Mouse (Mus musculus) kidney, adult 9 months (tissue): ENCODE results near the gene Ccnl2.

ENCODE experiments used
- DNase-seq: peaks from one replicate; pipeline ENCODE4 v3.0.0; 2022

The Ccnl2 gene

DNA sequence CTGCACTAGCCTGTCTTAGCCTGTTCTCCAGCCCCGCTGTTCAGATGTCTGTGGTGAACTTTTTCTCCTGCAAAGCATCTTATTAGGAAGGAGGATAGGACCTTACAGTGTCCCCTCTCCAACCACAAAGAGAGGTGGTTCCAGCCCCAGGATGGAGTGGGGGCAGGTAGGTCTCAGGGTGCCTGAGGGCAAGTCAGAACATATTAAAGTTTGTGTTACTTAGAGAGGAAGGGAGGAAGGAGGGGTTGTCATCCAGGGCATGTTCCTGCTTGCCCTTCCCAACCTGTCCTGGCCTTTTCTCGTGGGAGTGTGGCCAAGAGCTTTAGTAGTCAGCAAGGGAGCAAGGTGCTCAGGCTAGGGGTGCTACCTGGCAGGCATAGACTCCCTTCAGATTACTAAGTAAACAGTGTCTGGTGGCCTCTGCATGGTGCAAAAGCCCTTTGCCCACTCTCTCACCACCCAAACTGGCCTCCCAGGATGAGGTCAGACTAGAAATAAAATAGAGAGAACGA, 21.6 kb upstream of the Ccnl2 start:
- DNase-seq: peak; percentile 88

DNA sequence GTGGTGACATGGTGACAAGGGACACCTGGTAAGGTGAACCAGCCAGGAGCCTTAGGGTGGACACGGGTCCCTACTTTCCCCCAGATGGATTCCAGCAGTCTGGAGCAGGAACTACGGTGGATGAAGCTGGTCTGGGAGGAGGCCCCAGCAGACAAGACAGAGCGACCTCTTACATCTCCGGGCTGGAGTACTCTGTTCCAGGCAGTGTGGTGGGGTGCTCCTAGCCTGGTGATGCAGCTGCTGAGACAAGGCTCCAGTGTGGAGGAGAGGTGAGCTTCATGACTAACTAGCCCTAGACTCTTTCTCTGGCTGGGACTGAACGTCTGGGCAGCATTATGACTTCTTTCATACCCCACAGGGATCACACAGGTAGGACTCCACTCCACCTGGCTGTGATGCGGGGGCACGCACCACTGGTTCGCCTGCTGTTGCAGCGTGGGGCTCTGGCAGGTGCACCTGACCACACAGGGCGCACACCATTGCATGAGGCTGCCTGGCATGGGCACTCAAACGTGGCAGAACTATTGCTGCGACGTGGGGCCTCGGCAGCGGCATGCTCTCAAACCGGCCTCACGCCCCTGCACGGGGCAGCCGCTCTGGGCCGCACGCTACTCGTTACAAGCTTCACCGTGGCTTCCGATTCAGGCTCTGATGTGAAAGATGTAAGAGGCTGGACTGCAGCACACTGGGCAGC, 20.9 kb upstream of the Ccnl2 start:
- no peak for DNase-seq

DNA sequence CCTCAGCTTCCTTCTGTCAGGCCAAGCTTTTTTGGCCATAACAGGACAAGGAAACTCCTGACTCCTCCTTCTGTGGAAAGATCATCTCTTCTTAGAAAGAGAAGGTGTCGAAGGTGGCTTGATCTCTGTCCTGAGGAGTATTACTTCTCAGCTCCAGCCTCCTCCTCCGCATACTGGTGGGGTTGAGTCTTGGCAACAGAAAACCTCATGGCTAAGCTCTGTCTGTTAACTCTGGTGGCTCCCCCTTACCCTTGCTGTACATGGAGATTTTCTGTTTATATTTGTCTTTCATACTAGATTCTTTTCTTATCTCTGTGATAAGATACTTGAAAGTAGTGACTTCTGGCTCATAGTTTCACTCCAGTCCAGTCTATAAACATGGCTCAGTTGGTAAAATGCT, 18.6 kb upstream of the Ccnl2 start:
- DNase-seq: no peak

DNA sequence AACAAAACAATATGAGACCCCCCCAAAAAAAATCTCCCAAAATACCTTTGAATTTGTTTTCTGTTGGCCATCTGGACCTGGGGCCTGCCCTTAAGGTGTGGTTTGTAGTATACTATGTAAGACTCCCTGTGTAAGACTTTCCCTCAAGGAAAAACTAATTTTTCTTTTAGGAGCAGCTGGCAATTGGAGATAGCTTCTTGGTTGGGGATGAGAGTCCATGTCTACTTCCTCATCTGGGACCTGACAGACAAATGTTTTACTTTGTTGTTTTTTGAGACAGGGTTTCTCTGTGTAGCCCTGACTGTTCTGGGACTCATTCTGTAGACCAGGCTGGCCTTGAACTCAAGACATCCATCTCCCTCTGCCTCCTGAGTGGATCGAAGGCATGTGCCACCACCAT, 10.2 kb upstream of the Ccnl2 start:
- no peak for DNase-seq

DNA sequence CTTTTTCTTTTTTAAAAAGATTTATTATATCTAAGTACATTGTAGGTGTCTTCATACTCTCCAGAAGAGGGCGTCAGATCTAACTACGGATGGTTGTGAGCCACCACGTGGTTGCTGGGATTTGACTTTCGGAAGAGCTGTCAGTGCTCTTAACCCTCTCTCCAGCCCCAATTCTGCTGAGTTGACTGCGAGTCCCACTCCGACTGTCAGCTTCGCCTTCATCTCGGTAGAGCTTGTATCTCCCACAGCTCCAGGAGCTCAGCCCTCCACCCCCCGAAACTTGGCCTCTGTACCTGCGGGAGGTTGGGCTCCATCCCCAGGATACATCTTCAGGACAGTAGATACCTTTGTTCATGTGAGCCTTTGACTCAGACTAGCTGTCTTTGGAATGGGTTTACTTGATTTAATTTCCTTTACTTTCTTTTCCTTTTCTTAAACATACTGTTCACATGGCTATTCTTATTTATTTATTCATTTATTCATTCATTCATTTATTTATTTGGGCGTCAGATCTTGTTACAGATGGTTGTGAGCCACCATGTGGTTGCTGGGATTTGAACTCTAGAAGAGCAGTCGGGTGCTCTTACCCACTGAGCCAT, 9.4 kb upstream of the Ccnl2 start, which contains the start of gene Mrpl20:
TSS of gene Mrpl20 (plus strand) at position 138 of the 599 bp plus-strand sequence.
- DNase-seq: no peak

DNA sequence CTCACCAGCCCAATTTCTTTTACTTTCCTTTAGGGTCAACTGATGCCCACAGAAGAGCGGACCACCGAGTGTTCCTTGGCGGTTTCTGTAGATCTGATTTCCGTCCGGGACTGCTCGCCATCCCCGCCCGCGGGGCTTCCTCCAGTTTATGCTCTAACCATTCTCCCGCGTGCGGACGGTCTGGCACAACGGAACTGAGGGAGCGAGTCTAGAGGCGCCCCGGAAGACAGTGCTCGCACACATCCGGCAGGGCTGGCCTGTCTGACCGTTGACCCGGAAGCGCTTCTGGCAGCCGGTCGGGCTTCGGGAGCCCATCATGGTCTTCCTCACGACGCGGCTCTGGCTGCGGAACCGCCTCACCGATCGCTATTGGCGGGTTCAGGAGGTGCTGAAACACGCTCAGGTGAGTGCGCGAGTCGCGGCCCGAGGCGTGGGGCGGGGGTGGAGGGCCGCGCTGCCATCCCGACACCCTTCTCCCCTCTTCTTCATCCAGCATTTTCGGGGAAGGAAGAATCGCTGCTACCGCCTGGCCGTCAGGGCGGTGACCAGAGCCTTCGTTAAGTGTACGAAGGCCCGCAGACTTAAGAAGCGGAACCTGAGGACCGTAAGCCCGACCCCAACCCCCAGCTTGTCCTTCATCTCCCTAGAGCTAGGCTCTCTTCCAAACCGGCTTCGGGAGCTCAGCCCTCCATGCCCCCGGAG, 8.8 kb upstream of the Ccnl2 start:
- DNase-seq: peak; percentile 95

DNA sequence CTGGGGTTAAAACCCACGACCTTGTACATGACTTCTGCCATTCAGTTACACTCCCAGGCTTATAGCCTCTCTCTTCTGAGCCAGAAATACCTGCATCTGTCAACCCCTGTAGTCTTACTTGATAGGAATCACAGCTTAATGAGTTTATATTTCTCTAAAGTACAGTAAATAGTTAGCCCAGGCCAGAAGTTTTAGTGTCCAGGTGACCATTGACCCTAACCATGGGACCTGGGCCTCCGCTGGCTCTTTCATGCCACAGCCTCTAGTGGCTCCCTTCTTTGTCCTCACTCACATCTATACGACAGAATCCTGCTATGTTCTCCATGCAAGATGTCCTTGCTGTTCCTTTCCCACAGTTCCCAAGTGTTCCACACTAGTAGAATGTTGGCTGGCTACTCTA, 4.4 kb upstream of the Ccnl2 start:
- peak; percentile 54 for DNase-seq

DNA sequence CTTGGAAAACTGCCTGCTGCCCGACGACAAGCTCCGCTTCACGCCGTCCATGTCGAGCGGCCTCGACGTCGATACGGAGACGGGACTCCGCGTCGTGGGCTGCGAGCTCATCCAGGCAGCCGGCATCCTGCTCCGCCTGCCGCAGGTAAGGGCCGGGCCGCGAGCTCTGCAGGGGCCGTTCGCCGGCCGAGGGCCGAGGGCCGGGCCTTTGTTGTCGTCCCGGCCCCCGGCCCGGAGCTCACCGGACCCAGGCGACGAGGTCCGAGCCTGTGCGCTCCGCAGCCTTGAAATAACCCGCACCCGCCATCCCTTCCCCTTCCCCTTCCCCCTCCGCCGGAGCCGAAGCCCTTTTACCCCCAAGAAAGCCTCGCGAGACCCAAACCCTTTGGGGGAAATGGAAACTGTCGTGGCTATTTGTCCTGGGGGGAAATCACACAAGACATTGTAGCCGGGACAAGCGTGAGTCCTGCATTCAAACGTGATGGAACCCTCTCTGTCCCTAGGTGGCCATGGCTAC, 434 bp downstream of the Ccnl2 start:
- DNase-seq: no peak

DNA sequence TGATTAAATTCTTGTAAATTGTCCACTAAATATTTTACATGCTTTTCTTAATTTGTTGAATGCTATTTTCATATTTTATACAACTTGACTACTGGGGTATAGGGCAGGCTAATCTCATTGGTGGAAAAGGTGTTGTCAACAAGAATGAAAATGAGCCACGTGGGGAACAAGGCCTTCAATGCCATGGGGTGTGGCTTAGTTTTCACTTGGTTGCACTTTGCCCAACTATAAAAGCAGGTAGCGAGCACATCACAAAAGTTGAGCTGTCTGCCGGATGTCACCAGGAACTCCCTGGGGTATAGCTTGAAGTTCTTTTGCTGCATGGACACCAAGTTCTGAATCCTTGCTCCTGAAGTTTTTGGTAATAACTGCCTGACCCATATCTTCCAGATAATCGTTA, 5.2 kb downstream of the Ccnl2 start:
- DNase-seq: peak; percentile 40

DNA sequence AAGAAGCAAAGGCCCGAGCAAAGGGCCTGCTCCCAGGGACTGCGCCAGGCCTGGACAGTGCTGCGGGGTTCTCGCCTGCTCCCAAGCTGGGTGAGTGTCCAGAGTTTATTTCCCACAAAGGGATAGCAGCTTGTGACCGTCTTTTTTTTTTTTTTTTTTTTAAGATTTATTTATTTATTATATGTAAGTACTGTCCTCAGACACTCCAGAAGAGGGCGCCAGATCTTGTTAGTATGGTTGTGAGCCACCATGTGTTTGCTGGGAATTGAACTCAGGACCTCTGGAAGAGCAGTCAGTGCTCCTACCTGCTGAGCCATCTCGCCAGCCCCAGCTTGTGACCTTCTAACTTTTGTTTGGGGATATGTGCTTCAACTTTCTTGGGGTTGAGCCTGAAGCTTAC, 8.7 kb downstream of the Ccnl2 start:
- DNase-seq: no peak

DNA sequence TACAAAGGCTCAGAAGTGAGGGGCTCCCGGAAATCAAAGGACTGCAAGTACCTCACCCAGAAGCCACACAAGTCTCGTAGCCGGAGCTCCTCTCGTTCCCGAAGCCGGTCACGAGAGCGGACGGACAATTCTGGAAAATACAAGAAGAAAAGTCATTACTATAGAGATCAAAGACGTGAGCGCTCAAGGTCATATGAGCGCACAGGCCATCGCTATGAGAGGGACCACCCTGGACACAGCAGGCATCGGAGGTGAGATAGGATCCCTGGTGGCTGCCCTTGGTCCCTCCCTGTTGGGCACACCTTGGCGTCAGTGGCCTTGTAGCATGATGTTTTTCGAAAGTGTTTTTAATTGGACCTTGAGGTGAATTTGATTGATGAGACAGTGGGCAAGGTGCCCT, 11.2 kb downstream of the Ccnl2 start:
- DNase-seq: no peak

DNA sequence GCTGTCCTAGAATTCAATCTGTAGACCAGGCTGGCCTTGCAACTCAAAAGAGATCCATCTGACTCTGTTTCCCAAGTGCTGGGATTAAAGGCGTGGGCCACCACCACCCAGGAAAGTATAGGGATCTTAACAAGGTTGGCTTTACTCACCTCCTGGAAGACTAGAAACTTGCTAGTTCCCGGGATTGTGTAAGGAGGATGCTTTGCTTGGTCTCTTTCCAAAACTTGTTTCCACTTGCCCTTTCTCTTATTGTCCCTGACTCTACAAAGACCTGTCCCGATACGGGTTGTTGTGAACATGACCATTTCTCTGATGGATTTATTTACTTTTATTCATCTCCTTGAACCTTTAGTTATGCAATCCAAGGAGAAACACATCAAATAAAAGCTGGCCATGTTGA, 17.6 kb downstream of the Ccnl2 start:
- DNase-seq: no peak

DNA sequence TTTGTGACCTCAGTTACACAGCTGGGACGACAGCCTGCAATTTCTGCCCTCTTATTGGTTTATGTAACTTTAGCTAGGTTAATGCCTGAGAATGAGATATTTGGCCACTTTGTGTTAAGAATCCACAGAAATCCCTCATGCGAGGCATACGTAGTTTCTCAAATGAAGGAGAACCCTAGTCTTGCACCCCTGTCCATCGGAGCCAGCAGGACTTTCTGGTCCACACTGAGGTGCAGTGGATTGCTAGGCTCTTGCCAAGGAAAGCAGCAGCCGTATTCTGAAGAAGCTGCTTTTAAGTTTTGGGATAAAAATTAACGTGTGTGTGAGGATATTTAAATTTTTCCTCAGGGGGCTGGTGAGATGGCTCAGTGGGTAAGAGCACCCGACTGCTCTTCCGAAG, 18.3 kb downstream of the Ccnl2 start:
- DNase-seq: peak; percentile 47

DNA sequence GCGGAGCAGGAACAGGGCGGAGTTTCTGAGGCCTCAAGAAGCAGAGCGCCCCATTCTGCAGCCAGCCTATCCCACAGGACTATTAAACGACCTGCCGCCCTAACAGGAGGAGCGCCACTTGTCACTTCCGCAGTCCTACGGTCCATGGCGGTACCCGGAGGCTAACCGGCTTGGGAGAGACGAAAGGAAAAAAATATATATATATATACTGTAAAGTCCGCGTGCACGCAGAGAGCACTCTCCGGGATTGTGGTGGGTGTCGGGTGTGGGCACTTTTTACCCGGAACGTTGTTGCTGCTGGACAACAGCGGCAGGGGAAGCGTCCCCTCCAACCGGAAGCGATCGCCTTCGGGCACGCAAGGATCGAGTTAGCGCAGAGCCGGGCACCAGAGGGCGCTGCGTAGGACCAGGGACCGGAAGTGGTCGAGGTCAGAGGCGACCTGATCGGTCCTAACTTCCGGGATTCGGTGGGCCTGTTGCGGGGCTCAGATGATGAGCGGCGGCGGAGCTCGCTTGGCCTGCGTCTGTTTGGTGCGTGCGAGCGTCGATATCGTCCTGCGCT, 19.0 kb downstream of the Ccnl2 start, which contains the start of gene Aurkaip1:
TSS of gene Aurkaip1 (plus strand) at position 68 of the 562 bp plus-strand sequence.
- peak; percentile 96 for DNase-seq

DNA sequence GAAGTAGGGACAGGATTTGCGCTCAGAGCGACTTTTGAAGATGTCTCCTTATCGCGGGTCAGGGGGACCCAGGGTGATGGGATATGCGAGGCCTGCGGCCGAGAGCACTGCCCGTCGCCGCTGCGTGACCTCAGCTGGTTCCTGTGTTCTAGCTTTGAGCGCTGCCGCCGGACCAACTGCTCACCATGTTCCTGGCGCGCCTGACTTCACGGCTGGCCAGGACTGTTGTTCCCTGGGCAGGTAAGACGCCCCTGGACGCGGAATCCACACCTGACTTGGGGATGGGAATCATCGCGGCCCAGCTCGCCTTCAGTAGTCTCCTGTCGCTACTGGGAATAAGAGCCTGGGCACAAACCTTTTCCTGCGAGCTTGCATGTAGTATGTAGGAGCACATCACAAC, 19.5 kb downstream of the Ccnl2 start:
- peak; percentile 52 for DNase-seq

DNA sequence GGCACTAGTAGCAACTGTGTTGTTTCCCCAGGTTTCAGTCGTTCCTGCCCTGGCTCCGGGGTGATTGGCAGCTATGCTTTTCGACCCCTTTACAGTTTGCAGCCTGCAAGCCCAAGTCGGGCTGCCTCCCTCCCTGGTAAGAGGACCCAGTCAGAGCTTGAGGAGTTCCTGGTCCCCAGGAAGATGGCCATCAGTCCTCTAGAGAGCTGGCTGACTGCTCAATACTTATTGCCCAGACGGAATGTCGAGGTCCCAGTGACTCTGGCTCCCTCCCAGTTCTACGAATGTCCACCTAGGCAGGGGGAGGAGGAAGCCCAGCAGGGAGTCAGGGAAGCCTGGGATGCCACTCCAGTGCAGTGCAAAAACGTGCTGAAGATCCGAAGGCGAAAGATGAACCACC, 20.0 kb downstream of the Ccnl2 start:
- no peak for DNase-seq

DNA sequence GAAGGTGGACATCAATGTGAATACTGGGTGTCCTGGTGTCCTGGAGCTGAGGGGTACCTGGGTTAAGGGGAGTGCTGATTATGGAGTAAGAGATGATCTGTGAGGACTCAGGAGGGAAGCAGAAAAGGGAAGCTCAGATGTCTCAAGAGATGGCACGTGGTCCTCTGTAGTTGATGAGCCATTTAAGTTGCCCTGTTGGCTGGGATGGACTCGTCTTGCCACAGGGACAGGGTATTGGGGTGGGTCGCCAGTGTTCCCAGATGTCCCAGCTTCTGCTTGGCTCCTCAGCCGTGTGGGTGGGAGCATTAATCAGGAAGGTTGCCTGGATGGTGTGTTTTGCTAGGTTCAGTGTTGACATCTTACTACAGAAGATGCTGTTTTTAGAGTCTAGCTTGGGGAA, 20.9 kb downstream of the Ccnl2 start:
- DNase-seq: no peak

DNA sequence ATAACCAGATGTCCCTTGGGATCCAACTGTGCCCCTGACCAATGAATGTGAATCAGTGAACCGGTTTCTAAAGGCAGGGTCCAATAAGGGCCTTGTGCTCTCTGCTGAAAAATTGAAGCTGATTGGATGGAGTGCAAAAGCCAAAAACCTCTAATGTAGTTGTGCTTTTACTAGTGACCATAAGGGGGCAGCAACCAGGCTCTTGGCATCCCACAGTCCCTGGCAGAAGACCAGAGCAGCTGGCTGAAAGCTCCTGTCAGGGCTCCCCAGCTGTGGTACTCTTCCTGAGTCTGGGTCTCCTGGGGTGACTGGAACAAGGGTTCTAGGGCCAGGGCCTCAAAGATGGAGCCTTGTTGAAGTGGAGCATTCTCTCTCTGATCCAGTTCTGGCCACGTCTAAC, 21.5 kb downstream of the Ccnl2 start:
- peak; percentile 90 for DNase-seq

DNA sequence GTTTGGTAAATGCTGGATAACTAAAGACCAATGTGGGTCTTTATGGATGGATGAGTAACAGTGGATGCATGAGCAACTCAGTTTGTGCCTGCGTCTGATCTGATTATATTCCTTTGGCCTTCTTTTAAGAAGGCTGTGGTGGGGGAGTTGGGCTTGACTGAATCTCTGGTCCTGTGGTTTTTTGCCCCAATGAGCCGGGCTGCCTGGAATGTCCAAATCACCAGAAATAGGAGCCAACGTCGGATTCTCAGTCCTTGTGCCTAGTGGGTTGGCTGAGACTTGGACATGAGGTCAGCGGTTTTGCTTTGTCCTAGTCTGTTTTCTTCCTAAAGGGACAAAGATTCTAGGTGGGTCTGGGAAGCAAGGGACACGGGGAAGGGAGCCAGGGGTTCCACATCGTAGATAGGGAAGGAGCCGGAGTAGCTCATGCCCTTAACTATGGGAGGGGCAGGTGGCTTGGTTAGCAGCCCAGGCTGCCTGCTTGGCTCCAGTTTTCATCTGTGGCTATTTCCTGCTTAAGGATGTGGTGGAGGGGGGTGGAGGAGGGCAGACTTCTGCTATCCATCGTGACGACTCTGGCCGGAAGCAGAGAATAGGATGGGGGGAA, 25.2 kb downstream of the Ccnl2 start:
- peak; percentile 52 for DNase-seq

DNA sequence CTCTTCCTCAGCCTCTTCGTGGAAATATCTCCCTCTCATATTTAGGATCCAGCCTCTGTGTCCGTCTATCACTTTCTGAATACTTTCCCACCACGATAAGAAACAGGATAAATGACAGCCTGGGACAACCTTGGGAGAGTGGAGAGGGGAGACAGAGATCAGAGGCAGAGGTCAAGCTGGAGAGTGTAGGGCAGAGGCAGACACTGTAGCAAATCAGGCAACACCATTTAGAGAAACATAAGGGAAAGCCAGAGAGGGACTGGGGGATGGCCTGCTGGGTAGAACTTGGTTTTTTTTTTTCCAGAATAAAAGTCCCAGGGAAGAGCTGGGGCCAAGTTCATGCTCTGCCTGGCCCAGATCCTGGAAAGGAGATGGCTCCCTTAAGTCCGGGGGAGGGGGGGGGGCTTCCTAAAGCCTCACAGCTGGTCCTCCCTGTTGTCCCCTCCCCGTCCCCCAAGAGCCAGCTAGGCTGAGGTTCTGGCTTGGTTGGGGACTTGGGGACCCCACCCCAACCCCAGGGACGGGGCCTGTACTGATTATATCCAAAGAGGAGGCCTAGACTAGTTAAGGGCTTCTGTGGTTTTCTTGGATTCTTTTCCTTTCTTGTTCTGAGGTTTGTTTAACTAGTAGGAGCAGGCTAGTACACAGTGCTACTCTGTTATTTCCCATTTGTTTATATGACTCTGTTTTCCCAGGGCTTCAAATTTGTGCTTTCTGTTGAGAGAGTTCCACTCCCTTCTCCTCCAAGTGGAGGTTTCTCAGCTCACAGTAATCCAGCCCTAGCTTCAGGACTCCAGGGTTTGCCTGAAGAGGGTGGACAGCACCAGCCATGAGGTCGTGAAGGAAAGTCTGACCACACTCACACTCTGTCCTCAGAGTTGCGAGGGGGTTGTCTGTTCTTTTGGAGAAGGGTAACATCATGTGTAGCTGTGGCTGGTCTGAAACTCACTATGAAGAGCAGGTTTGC, 26.2 kb downstream of the Ccnl2 start:
- no peak for DNase-seq

DNA sequence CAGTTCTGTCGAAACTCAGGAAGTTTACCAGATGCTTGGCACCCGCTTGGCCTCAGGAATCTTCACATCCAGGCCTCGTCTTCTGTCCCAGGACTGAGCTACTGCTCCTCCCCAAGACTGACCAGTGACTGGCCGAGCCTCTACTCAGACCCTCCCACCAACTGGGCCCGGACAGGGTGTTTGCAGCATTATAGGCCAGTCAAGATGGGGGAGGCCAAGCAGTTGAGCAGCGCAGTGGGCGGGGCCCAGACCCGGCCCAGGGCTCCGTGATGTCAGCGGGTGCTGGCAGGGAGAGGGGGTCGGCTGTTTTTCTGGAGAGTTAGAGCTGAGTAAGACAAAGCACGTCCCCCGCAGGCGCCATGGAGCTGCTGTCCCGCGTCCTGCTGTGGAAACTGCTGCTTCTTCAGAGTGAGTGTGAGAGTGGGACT, 27.2 kb downstream of the Ccnl2 start, which contains the start of gene Mxra8:
TSS of gene Mxra8 (plus strand) at position 198 of the 428 bp plus-strand sequence.
- peak; percentile 83 for DNase-seq
